Mouse (Mus musculus): ENCODE measurements around the gene Sdk1. TPM values are rescaled to one million over a fixed set of nuclear protein-coding genes. Genes with fewer than 3 reads are reported as not detected.

Sdk1 gene
- total and polyA plus RNA-seq, 3 experiments = 0.04 to 0.87 TPM; not detected in 1

GRCm38 (mm10) chr5:141835566-141835965 is 594.3 kb downstream of the Sdk1 start:
- TF ChIP-seq GABPA (IDR thresholded peaks at IDR 0.05; ENCODE audit: insufficient replicate concordance, low read depth, low read length) (no peak), ZMIZ1 (IDR thresholded peaks at IDR 0.05; ENCODE audit: low read depth, low read length) (no peak), SMC3 (IDR thresholded peaks at IDR 0.05; ENCODE audit: low read depth, low read length) (no peak)
- in situ Hi-C loops (cut with MboI; ENCODE audit: low pct_ligation_motif_present, low pct_unique_long_range_greater_than_20kb, low sequenced_read_pairs) = no loop called here
- no peaks in the 10 kb centered on the region for H3K4me1 ChIP-seq (ENCODE audit: control insufficient read depth in 1 of 2, insufficient read depth in 2 of 2)

DNA sequence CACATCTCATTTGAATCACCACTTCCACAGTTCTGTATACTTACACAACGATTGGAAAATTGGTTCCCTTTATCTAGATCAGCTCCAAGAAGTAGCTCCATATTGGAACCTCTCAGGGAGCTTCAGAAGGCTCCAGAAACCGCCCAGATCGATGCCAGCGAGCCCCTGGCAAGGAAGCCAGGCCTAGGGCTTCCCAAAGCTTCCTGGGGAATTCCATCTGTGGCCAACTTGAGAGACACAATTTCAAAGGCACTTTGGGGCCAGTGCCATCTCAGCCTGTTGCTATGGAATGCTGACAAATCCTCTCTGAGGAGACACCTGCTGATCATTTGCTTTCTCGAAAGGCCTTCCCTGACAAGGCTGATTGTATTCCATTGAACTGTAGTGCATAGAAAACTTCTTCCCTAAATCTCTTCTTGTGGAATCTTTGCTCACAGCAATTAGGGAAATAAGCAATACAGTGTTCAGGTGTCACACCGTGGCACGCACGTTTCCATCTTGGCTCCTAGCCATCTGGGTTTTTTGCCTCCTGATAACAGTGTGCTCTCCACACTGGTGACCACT is 595.7 kb downstream of the Sdk1 start:
- TF ChIP-seq GABPA (IDR thresholded peaks at IDR 0.05; ENCODE audit: insufficient replicate concordance, low read depth, low read length) = no peak
- TF ChIP-seq ETS1 (conservative IDR thresholded peaks at IDR 0.05; ENCODE audit: low read depth, low read length) = no peak
- TF ChIP-seq PAX5 (IDR thresholded peaks at IDR 0.05; ENCODE audit: low read length) = no peak
- no peak for TF ChIP-seq SIN3A (IDR thresholded peaks at IDR 0.05; ENCODE audit: low read length)
- no peak for TF ChIP-seq BHLHE40 (IDR thresholded peaks at IDR 0.05; ENCODE audit: low read depth, low read length)
- TF ChIP-seq ZC3H11A (IDR thresholded peaks at IDR 0.05; ENCODE audit: low read depth, low read length) = no peak
- no peak for TF ChIP-seq USF1 (IDR thresholded peaks at IDR 0.05; ENCODE audit: low read depth, low read length)
- TF ChIP-seq ELF1 (IDR thresholded peaks at IDR 0.05; ENCODE audit: low read depth, low read length) = no peak
- no peak for TF ChIP-seq CHD1 (IDR thresholded peaks at IDR 0.05; ENCODE audit: low read depth, low read length)
- no peak for TF ChIP-seq POLR2AphosphoS2 (IDR thresholded peaks at IDR 0.05; ENCODE audit: low read depth, low read length)
- TF ChIP-seq E2F4 (IDR thresholded peaks at IDR 0.05; ENCODE audit: insufficient replicate concordance, low read depth, low read length) = no peak
- TF ChIP-seq RCOR1 (conservative IDR thresholded peaks at IDR 0.05; ENCODE audit: low read depth, low read length) = no peak
- H3K79me2 ChIP-seq (replicated peaks; ENCODE audit: control insufficient read depth, extremely low read depth, insufficient read depth, poor library complexity, severe bottlenecking) = no peaks in the 10 kb centered on the region
- in situ Hi-C loops (cut with MboI; ENCODE audit: low pct_ligation_motif_present, low pct_unique_long_range_greater_than_20kb, low sequenced_read_pairs) (no loop called here), dilution Hi-C loops (cut with MboI; ENCODE audit: extremely low pct_ligation_motif_present, extremely low pct_unique_long_range_greater_than_20kb, low sequenced_read_pairs) (no loop called here)
- no peak overlapping the region for H3K4me2 ChIP-seq (ENCODE audit: insufficient read depth, low read depth, poor library complexity, severe bottlenecking)
- no peak overlapping the region for H3K27ac ChIP-seq (ENCODE audit: insufficient read depth, low read depth)
- H3K9me3 ChIP-seq (replicated peaks; ENCODE audit: low read length) = no peaks in the 10 kb centered on the region
- no peaks in the 10 kb centered on the region for H3K27me3 ChIP-seq (replicated peaks)
- no peaks in the 10 kb centered on the region for H3K4me1 ChIP-seq (ENCODE audit: control insufficient read depth in 1 of 2, insufficient read depth in 2 of 2)
- no peaks in the 10 kb centered on the region for H3K36me3 ChIP-seq (replicated peaks in 1 of 2; ENCODE audit: control insufficient read depth in 1 of 2, insufficient read depth in 1 of 2, low read length in 1 of 2)
- no peak overlapping the region for H3K4me3 ChIP-seq (replicated peaks in 1 of 3; ENCODE audit: low read depth in 2 of 3, low read length in 2 of 3, poor library complexity in 1 of 3)
- no peak overlapping the region for H3K9ac ChIP-seq (ENCODE audit: insufficient read depth, low read depth)
- no peak for DNase-seq (ENCODE audit: extremely low read depth)

More at GRCm38 (mm10) chr5:141835566-141835965, 594.3 kb downstream of the Sdk1 start:
- H3K9ac ChIP-seq (ENCODE audit: insufficient read depth, low read depth) = no peak overlapping the region
- H3K79me2 ChIP-seq (replicated peaks; ENCODE audit: control insufficient read depth, extremely low read depth, insufficient read depth, poor library complexity, severe bottlenecking) = no peaks in the 10 kb centered on the region
- no peak for DNase-seq (ENCODE audit: extremely low read depth)
- H3K36me3 ChIP-seq (replicated peaks in 1 of 2; ENCODE audit: control insufficient read depth in 1 of 2, insufficient read depth in 1 of 2, low read length in 1 of 2) = no peaks in the 10 kb centered on the region
- dilution Hi-C loops (cut with MboI; ENCODE audit: extremely low pct_ligation_motif_present, extremely low pct_unique_long_range_greater_than_20kb, low sequenced_read_pairs) = no loop called here
- no peak overlapping the region for H3K27ac ChIP-seq (ENCODE audit: insufficient read depth, low read depth)
- H3K27me3 ChIP-seq (replicated peaks) = no peaks in the 10 kb centered on the region
- H3K4me2 ChIP-seq (ENCODE audit: insufficient read depth, low read depth, poor library complexity, severe bottlenecking) = no peak overlapping the region
- no peak overlapping the region for H3K4me3 ChIP-seq (replicated peaks in 1 of 3; ENCODE audit: low read depth in 2 of 3, low read length in 2 of 3, poor library complexity in 1 of 3)
- peaks cover 4% of the 10 kb centered on the region for H3K9me3 ChIP-seq (replicated peaks; ENCODE audit: low read length)

Measured in CH12.LX (cell line).